In the genomic region with DNA sequence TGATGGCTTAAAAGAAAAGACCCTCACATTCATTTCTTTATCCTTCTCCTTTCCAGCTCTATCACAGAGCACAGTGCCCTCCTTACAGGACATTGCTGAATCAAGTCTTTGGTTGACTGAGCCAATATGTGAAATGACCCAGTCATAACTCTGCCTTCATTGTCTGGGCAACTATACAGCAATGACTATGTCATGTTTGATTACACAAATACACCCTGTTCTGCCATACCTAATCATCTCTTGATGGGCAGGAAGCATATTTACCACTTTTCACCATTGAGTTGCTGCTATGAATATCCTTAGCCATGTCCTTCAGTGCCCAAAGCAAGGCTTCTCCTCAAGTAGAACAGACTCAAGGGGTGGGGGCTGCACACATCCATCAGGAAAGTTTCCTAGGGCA, we compare ENCODE assay signal across 16 mouse cellular contexts.
DNase-seq lines count a peak whose midpoint lies in the region; TF ChIP-seq lines count a peak whose summit lies in the region.
"Had no signal": no experiment of that assay in that cellular context is flagged by ENCODE, and none has a peak within 500 bp of the region (broad histone marks: within the 10 kb centered on the region; RNA-seq: fewer than 3 reads in every experiment).

No protein-coding gene starts in this region.

- DNase-seq in retina, embryonic 14.5 days (ENCODE audit: low spot score): peak; percentile 61
- peak; percentile 72 for DNase-seq in retina, postnatal 1 day
- DNase-seq in cerebellum, adult 2 months: no peak
- no peak for DNase-seq in spleen, adult 12 weeks (ENCODE audit: low spot score)
- DNase-seq: adrenal gland, adult 2 months; adrenal gland, adult 8-10 months; adrenal gland, postnatal 10 days; adrenal gland, postnatal 14 days; adrenal gland, postnatal 25 days; adrenal gland, postnatal 36 days; B cell, adult 2 months; cerebellum, adult 11 months; cerebellum, adult 11-12 months; cerebellum, adult 18-20 months had no signal

- H3K4me3 ChIP-seq in cerebellum, adult 2 months (replicated peaks; ENCODE audit: insufficient read depth, low read depth, low read length): no peak overlapping the region

- H3K27me3 ChIP-seq in cerebellum, adult 2 months (ENCODE audit: control insufficient read depth, insufficient read depth, low read length): no peaks in the 10 kb centered on the region
- H3K27me3 ChIP-seq: CH12.LX, Patski had no signal

- no peak overlapping the region for H3K27ac ChIP-seq in cerebellum, adult 2 months (ENCODE audit: insufficient read depth, low read length)

- no peak for TF ChIP-seq POLR2A in cerebellum, adult 2 months (IDR thresholded peaks at IDR 0.05; ENCODE audit: borderline replicate concordance, insufficient read depth, low read length)

- H3K4me1 ChIP-seq in cerebellum, adult 2 months (ENCODE audit: control insufficient read depth, insufficient read depth, low read length): no peaks in the 10 kb centered on the region

- TF ChIP-seq CTCF in cerebellum, adult 2 months (IDR thresholded peaks at IDR 0.05; ENCODE audit: borderline replicate concordance, insufficient read depth, low read depth, low read length): no peak

Comparison
In these comparisons a context has a peak if more than half of its experiments do, and no peak if none do; other contexts are left out.
1. DNase-seq: peak in retina, embryonic 14.5 days (single experiment) and retina, postnatal 1 day (single experiment); none in cerebellum, adult 2 months (0 of 2) and spleen, adult 12 weeks (single experiment).